Mouse (Mus musculus): Measurements from ENCODE around the gene Smyd3.
A peak's percentile ranks its signal among the peaks of the same experiment; 100 is the strongest.

Gene Smyd3

GRCm38 (mm10) chr1:179060113-179060955, 457.5 kb downstream of the Smyd3 start:
- DNase-seq (ENCODE audit: low spot score), result no peak

DNA sequence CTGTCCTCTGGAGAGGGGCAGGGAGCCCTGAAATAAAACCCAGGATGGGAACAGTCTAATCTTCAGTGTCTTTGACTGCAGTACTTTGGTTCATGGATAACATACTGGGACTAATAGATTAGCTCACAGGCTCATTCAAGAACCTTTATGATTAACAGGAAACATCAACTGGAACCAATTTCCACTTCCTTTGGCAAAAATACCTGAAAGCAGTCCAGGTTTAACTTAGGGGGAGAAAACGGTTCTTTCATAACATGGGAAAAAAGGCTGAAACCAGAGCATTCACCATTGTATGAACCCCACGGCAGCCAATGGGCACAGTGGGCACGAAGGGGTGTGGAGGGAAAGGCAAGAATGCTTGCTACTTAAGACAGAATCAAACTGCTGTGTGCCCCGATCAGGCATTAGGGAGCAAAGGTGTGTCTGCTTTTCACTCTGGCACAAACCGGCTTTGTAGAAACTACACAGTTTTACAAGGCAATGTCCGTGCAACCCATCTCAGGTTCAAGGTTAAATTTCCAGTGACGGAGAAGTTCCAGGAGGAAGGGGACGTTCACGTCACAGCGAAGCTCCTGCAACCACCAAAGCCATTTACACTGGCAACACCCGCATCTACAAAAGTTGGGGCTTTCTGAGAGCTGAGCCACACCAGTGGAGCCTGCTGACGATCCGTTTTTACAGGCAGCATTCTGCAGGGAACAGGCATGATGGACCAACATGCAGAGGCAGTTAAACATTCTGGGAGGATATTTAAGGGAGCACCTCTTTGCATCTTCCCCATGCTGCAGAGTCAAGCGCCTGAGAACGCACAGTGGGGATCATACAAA, 458.3 kb downstream of the Smyd3 start:
- no peak for DNase-seq (ENCODE audit: low spot score)

DNA sequence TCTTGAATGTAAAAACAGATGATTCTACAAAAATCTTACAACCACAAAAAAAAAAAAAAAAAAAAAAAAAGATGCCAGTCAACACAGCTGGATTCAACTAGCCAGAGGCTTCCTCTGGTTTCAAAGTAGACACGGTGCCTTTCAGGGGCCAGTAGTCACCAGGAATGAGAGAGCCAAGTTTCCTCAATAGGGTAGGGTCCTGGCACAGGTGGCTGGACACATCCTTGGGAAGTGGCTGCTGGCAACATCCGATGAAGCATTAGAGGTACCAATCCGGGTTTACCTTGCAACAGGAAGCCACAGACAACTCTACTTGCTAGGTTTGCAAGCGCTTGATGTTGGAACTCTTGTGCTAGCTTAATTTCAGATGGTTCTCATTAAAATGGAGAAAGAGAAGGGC, 459.2 kb downstream of the Smyd3 start:
- DNase-seq (ENCODE audit: low spot score), result no peak

DNA sequence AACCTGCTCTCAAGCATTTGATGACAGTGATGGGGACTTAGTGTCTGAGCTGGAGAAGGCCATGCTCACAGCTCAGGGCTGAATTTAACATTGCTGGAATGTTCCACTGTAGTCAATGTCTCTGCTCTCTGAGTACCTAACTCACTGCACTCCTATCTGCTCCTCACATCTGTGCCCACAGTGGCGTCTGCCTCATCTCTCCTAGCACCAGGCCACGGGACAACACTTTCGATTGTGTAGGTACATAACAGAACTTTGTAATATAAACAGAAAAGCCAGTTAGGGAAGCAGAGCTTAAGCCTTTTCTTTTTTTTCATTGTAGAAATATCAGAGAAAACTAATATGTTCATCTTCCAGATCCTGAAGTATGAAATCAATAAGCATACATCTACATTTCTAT, 462.1 kb downstream of the Smyd3 start:
- DNase-seq (ENCODE audit: low spot score), result no peak

DNA sequence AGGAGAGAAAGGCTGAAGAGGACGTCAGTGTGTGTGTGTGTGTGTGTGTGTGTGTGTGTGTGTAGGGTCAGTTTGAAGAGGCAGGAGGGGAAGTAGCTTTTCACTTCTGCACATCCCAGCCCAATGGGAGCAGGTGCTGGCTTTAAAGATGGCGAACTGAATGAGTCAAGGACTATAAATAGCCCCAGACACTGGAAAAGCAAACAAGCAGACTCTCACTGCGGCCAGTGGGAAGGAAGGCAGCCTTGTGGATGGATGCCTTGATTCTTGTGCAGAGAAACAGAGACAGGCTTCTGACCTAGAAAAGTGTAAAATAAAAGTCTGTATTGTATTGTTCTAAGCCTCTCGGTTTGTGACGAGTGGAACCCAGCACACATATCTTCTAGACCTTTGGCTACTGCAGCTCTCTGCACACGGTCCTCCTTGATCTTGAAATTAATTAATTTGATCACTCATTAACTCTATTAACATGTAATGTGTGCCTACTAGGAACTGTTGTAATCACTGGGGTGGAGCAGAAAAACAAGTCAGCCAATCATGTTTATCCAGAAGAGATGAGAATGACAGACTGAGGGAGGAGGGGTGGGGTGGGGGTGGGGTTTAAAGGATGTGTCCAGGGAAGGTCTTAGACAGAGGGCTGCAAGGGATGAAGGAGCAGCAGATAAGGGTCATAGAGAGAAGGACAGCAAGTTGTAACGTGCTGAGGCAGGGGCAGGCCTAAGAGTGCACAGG, 463.3 kb downstream of the Smyd3 start:
- DNase-seq (ENCODE audit: low spot score), result no peak

- no peak for DNase-seq (ENCODE audit: low spot score)
Measured at GRCm38 (mm10) chr1:179052545-179053180, 465.2 kb downstream of the Smyd3 start.

DNA sequence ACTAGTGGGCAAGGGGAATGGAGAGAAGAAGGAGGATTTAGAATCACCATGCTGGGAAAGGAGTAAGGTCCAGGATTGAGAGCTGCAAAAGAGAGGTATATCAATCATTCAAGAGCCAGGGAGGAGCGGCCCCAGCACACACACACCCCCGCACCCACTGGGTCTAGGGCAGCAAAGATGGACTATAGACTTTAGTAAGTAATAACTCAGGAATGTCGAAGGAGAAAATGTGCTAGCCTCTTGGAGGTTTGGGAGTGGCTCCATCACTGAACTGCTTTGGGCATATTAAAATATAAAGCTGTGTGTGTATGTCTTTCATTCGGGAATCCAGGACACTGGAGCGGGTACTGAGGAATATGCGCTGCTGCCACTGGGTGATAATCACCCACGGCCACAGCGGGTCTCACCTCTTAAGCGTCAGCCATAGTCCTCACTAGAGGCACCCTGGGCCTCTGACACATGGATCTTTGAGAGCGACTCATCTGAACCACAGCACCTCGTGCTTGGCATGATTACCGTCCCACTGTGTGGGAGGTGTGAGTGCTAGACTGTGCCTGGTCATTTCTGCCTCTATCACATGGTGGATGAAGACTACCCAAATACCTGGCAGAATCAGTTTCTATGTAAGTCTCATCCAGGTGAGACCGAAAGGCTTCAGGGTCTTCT, 469.8 kb downstream of the Smyd3 start:
- no peak for DNase-seq (ENCODE audit: low spot score)

GRCm38 (mm10) chr1:179045856-179046714, 471.8 kb downstream of the Smyd3 start:
- peak; percentile 63 for DNase-seq (ENCODE audit: low spot score)

- DNase-seq (ENCODE audit: low spot score), result no peak
Measured at GRCm38 (mm10) chr1:179044165-179044564, 473.7 kb downstream of the Smyd3 start.

DNA sequence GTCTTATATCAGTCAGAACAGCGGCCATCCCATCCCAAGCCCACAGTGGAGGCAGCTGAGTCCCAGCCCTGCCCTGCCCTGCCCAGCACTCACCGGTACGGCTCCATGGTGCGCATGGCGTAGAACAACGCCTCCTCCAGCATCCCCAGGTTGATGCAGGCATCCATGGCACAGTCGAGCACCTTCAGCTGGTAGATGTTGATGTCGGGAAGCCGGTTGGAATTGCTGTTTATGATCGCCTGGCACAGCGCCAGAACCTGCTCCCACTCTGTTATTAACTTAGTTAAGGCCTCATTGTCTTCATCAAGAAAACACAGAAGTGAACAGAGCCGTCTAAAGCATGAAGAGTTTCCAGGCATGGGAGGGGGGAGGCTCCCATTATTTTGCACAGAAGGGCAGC, 474.2 kb downstream of the Smyd3 start:
- DNase-seq (ENCODE audit: low spot score), result no peak

DNA sequence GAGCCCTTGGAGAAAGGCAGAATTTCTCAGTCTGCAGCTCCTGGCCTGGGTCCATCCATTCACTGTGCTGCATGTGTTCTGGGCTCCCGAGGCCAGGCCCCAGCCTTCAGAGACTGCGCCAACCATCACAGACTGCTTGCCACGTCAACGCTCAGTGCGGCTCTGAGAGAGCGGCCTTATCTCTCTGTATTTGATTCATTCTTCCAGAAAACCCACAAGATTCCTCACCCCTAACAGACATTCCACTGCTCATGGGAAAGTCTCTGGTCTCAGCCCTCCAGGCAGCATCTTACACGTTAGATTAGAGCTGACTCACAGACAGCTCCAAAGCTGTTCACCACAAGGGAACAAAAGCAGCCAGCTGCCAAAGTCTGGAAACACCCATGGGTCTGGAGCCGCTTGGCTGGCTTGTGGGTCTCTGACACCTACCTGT, 475.9 kb downstream of the Smyd3 start:
- DNase-seq (ENCODE audit: low spot score), result peak; percentile 60

DNA sequence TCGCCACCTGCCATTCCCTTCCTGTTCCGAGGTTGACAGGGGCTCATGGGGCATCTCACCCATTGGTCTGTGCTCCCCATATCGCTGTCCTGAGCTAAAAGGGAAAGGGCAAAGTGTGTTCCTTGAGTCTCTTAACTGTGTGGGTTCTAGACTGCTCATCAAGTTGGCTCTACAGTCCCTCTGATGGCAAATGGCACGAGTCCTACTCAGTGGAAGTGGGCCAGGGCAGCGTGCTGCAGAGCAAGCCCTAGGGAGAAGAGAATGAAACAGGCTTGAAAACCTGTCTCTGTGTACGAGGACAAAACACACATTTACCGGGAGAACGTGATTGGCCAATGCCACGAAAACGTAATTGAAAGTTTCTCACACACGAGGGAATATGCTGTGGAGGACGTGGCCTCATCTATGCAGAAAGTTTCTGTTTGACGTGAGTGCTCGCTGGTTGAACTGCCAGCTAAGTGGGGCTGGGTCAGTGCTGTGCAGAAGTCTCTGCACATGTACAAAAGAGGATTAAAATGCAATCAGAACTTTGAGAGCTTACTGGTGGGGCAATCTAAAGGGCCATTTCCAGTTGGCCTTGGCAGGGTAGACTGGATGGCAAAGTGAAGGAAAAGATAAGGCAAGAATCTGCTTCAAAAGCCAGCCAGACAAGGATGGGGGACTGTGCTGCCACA, 476.5 kb downstream of the Smyd3 start:
- DNase-seq (ENCODE audit: low spot score), result peak; percentile 9

GRCm38 (mm10) chr1:179038801-179039200, 479.0 kb downstream of the Smyd3 start:
- no peak for DNase-seq (ENCODE audit: low spot score)

GRCm38 (mm10) chr1:179032947-179033346, 484.9 kb downstream of the Smyd3 start:
- no peak for DNase-seq (ENCODE audit: low spot score)

- no peak for DNase-seq (ENCODE audit: low spot score)
Measured at GRCm38 (mm10) chr1:179031581-179031980, 486.3 kb downstream of the Smyd3 start.

DNA sequence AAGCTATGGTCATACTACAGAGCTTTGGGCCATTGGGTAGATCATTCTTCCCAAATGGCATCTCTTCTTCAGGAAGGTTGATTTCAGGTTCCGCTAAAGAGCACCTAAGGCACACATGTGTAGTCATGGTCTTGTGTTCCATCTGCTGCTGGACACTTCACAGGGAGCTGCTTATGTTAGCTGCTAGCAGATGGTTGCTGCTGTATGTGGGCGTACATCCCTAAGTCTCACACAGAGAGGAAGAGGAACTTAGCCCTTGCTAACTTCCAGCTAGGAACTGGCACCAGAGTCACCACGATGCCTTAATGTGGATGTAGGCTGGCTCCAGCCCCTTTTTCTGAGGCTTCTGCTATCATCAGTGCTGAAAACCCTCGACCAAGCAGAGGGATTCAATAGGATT, 491.2 kb downstream of the Smyd3 start:
- no peak for DNase-seq (ENCODE audit: low spot score)

- DNase-seq (ENCODE audit: low spot score), result no peak
Measured at GRCm38 (mm10) chr1:179025169-179025568, 492.7 kb downstream of the Smyd3 start.

DNA sequence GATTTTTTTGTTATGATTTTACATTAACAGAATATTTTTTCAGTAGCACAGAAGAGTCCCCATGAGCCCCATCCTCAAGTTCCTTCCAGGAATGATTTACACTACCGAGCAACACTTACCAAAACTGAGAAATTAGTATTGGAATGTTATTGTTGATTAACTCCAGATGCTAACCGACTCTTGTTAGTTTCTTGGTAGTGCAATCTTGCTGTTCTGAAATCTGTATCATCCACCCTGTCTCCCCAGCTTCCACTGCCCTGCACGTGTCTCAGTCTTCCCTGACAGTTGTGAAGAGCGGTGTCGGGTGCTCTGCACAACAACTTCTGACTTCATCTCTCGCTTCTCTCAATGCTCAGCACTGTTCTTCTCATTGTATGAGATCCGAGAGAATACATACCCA, 494.4 kb downstream of the Smyd3 start:
- DNase-seq (ENCODE audit: low spot score), result no peak

DNA sequence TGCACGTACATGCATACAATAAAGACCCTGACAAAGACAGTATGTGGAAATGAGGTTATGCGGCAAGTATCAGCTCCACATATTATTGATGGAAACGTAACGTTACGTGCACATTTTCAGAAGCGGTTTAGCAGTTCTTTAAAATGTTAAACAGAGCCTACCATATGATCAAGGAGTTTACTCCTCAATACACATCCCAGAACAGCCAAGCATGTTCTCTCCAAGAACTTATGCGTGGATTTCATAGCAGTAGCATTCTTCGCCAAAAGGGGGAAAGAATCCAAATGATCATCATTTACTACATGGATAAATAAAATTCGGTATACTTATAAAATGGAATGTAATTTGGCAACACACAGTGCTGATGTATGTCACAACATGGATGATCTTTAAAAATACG, 500.4 kb downstream of the Smyd3 start:
- no peak for DNase-seq (ENCODE audit: low spot score)

DNA sequence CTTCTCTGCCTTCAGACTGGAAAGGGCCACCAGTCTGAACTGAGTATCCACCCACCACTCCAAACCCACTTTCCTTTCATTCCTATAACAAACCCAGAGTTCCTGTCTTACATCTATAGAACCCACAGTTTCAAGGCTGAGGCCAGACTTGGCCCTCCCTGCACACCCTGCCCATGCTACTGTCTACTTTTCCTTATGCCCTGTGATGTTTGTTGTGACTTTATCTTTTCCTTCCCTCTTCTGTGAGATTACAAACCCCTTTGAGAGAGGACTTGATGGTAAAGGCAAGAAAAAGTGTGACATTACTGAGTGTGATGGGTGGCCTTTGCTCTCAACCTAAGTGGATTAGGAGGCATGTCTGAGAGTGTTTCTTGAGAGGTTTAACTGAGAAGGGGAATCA, 504.8 kb downstream of the Smyd3 start:
- DNase-seq (ENCODE audit: low spot score), result no peak

Measured in adipocyte (in vitro differentiated cells).